Mouse (Mus musculus) urinary bladder, postnatal 36 days (tissue): ENCODE results near the gene Arhgdia.

ENCODE experiments used
- DNase-seq, 2 experiments: peaks; one replicate each; pipeline ENCODE4 v3.0.0; 2022; ENCODE audit warnings: low spot score in 2 of 2, mixed read lengths in 1 of 2

Arhgdia gene

DNA sequence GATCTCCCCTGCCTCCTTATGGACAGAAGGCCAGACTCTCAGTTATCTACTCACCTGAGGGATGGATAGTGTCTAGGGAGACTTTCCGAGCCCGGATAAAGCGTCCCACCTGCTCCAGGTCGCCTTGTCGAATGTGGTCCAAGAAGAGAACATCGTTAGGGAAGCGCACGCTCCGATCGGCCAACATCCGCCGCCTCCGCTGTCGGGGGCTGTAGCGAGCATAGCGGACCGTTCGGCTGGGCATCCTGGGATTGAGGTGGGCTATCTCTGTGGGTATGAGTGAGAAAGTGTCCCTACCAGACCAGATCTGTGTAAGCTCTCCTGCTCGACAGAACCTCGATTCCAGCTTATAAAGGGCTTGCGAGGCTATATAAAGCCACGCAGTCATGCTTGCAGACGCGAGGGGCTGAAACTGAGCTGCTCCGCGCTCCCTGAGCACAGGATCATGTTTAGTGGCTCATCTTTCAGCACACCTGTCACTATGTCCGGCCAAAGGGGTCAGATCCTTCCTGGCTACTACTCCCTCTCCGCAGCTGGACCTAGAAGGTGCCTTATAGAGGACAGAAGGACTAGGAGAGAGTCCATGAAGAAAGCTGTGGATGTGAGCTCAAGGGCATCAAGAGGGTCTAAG lies 30.5 kb downstream of the Arhgdia start, which contains the start of gene Ppp1r27:
Gene Ppp1r27 (minus strand): TSS at position 323 of the 631 bp plus-strand sequence.
- DNase-seq: no peak

DNA sequence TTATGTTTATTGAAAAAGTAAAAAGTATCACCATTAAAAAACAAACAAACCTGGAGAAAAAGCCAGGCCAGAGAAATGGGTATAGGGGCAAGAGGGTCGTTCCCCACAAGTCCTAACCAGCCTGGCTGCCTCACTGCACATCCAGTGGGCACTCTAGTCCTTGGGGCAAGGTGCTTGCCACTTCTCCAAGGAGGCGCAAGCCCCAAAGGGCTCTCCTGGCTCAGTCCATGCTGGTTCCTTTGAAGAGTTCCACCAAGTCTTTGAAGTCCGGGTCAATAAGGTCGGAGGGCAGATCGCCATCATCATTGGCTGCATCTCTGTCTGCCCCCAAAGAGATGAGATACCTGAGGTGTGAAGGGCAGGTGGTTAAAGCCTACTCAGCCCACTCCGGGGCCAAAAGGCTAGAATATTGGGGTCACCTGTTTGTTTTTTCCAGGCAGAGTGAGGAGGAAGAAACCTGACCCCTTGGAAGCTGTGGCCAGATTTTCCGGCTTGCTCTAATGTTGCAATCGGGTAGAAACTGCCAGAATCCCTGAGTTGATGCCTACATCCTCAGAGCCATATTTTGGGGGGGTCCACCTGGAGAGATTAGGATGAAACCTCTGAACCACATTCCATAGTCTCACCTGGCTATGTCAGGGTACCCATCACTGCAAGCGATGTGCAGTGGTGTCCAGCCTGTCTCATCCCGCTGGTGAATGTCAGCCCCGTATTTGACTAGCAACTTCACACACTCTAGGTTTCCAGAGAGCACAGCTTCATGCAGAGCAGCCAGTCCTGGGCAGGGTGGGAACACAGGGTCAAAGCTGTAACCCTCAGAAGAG lies 31.2 kb downstream of the Arhgdia start:
- DNase-seq: no peak

DNA sequence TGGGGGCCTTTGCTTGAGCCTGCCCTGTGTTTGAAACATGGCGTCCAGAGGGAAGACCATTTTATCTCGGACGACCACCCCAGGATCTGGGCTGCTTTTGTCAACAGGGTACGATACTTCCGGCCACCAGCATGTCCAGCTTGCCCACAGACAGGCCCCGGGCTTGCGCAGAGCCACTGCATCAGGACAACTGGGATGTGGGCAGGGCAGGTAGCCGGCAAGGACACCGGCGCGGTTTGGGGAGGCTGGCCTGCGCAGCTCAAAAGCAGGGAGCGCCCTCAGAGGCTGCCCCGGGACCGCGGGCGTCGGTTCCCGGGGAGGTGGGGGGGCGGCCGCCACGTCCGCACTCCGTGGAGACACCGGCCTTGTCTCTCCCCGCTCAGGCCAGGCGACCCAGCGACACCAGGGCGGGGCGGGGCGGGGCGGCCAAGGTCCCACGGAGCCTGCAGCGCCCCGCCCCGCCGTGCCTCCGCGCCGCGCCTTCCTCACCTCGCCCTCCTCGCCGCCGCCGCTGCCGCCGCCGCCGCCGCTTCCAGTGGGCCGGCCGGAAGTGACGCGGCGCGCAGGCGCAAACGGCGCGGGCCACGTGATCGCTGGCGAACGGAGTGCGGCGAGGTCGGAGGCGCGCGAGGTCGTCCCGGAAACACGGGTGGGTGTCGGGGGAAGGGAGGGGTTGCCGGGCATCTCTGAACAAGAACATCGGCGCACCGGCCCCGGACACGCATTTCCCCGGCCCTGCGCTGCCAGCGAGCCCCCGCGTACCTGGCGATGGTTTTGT lies 32.1 kb downstream of the Arhgdia start, which contains the start of gene Mcrip1:
Gene Mcrip1 (minus strand): TSS at position 560 of the 778 bp plus-strand sequence.
- DNase-seq: peak; percentile 90 to 93

DNA sequence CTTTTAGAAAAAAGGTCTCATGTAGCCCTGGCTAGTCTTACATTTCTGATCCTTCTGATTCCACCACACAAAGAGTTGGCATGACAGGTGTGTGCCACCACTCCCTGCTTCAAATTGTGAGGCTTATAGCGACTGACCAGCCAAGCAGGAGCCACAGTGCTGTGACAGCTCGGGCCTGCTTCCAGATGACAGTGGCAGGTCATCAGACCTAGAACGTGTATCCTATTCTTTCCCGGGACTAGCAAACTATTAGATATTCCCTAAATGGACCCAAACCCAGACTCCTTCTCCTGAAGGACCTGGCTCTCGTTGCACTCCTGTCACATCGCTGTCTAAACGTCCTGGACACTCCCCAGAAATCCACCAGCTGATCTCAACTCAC lies 32.6 kb downstream of the Arhgdia start:
- no peak for DNase-seq

- no peak for DNase-seq
Observed at GRCm38 (mm10) chr11:120548214-120548613, 33.2 kb downstream of the Arhgdia start.

GRCm38 (mm10) chr11:120547469-120547868 lies 34.0 kb downstream of the Arhgdia start:
- DNase-seq: no peak

- DNase-seq: no peak
Observed at GRCm38 (mm10) chr11:120545964-120546363, 35.5 kb downstream of the Arhgdia start.

DNA sequence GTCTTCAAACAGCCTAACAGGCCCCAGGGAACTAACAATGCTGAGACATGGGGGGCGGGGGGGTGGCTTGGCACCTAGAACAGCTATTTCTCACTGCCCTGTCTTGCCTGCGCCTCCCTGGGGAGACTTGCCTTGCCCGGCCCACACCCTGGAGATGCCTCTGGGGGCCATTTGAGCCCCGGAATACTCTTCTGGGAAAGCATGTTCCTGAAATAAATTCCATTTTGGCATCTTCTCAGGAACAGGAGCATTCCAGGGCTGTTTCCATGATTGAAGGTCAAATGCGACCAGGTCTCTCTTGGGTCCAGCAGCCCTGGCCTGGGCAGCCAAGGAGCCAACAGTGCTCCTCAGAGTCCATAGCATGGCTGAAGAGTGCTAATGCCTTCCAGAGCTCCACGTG lies 39.0 kb downstream of the Arhgdia start:
- no peak for DNase-seq

DNA sequence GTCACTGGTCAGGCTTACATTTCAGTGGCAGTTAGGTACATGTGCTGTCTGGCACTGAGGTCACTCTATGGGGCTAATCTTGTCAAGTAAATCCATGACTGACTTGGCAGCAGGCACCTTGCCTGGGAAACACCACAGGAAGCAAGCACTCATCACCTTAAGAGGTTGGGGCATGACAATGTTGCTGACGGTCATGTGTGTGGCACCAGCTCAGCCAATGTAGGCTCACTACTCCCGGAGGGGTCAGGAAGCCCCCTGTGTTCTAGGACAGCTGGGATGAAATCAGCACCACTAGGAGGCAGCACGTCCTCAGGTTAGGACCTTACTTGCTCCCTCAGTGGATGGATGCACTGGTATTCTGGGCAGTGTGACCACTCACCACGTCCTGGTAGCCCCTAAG lies 39.5 kb downstream of the Arhgdia start:
- no peak for DNase-seq

DNA sequence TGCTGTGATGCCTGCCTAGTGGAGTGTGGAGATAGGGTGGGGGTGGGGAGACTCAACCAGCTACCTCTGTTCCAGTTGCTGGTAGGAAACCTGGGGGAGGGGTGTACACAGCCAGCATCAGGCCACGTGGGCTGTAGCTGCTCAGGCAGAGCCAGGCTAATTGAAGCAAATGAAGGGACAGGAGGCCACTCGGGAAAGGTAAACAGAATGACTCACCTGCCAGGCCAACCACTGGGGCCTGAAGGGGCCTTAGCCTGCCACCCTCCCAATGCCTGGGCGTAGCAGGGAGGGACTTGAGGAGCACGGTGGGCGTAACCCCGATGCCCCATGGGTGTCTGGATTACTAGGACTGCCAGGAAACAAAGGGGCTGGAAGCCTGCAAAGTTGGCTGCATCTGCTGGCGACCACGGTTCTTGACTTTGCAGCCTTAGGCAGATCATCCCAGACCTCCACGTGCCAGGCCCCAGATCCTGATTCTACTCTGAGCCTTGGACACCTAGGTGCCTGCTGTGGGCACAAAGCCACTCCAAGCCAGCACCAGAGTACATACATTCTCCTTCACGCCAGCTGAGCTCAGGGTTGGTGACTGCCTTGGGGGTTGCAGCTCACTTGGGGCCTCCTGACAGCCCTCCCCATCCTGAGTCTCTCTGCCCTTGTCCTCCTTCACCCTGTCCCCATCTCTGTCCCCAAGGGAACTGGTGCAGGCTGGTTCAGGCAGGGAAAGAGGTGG lies 42.0 kb downstream of the Arhgdia start:
- peak; percentile 51 to 67 for DNase-seq

DNA sequence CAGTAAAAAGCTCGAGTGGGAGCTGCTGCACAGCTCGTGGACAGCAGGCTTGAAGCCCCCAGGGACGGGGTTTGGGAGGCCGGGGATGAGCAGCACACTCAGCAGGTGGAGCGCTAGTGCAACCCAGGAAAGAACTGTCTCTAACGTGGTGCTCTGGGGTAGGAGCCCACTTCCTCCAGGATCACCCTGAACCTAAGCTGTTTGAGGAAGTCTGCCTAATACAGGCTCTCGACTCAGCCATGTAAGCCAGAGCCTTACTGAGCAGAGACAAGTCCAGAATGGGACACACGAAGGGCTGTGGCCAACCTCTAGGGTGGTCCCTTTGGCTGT lies 42.5 kb downstream of the Arhgdia start:
- DNase-seq: no peak

DNA sequence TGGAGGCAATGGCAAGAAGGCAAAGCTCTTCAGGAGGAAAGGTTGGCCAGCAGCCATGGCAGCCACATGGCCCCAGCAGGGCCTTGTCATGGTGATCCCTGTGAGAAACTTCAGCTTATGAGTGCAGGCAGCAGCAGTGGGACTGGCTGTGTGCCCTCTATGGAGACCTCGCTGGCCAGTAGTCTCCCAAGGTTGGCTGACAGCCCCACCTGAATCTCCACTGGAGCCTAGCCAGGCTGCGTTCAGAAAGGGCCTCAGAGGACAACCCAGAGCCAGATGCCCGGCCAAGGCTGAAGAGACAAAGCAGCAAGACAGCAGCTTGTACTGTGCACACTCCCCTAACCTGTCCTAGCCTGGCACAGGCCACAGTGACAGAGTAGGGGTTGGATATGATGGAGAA lies 42.9 kb downstream of the Arhgdia start:
- DNase-seq: peak in 1 of 2 experiments; percentile 52

GRCm38 (mm10) chr11:120535804-120536203 lies 45.6 kb downstream of the Arhgdia start:
- DNase-seq: no peak

- no peak for DNase-seq
Observed at GRCm38 (mm10) chr11:120535145-120535544, 46.3 kb downstream of the Arhgdia start.

DNA sequence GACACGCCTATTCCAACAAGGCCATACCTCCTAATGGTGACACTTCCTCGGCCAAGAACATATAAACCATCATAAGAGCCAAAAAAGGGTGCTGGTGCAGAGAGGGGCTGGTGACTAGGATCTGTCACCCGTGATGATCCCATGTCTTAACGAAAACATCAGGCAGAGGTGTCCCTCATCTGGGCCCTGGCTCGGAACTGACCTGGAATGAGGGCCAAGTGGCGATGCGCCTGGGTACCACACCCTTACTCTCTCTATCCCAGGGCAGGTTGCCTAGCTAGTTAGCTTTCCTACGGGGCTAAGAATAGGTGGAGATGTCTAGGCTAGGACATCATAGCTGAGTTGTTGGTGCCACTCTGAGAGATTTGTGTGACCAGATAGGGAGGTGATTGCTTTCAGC lies 47.3 kb downstream of the Arhgdia start:
- no peak for DNase-seq

DNA sequence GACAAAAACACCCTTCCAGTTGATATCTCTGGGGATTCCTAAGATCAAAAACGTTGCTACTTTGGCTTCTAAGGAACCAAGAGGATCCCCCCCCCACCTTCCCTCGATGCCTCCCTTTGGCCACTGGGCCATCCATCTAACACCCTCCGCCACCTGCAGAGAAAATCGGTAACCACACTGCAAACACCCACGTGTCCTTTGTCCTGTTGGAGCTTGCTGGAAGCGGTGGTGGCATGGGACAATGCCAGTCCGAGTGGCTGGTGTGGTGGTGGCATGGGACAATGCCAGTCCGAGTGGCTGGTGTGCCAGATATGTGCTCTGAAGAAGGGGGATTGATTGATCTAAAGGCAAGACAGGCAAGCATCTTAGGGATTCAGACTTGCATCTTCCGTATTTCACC lies 49.8 kb downstream of the Arhgdia start:
- no peak for DNase-seq

- no peak for DNase-seq
Observed at GRCm38 (mm10) chr11:120530085-120530964, 51.1 kb downstream of the Arhgdia start, which contains the start of gene Gcgr. Gene Gcgr (plus strand): TSS chr11:120530699.

DNA sequence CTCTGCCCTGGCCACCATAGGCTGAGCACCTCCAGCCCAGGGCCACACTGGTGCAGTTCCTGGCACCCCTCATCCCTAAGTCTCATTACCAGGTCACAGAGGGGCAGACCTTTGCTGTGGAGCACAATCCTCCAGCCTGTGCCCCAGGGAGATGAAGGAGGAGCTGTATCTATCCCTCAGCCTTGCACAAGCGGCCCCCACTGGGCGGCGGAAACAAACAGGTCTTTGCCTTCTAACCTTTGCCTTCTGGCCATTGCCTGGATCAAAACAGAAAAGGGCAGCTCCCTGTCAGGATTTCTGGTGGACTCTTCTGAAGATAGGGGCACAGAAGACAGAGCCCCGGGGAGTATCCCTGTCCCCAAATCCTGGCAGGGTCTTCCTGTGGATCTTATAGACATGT lies 52.5 kb downstream of the Arhgdia start:
- no peak for DNase-seq
